Mouse (Mus musculus) lung, postnatal 25 days (tissue): ENCODE measurements around the gene Nudt1.
A peak's percentile ranks its signal among the peaks of the same experiment; 100 is the strongest.

ENCODE experiments used
- DNase-seq: peaks from one replicate; pipeline ENCODE4 v3.0.0; 2022; ENCODE audit warnings: low spot score

Gene Nudt1

GRCm38 (mm10) chr5:140383559-140383958 is 62.1 kb downstream of the Nudt1 start:
- DNase-seq = peak; percentile 36

- DNase-seq = no peak
Measured at GRCm38 (mm10) chr5:140384462-140384861, 63.0 kb downstream of the Nudt1 start.

- no peak for DNase-seq
Measured at GRCm38 (mm10) chr5:140387236-140387635, 65.8 kb downstream of the Nudt1 start.
